Mouse (Mus musculus): ENCODE results near the gene Gpx7. TPM values are rescaled to one million over a fixed set of nuclear protein-coding genes. Genes with fewer than 3 reads are reported as not detected.

The Gpx7 gene
- polyA plus RNA-seq, 1 experiment from 2014 or later = 34.5 TPM

- Histone ChIP-seq H3K9me3 (ENCODE audit: control insufficient read depth, low read length) (no peaks in the 10 kb centered on the region), H3K9ac (ENCODE audit: low read length) (no peak overlapping the region), H3K36me3 (ENCODE audit: control insufficient read depth, insufficient read depth, low read length) (no peaks in the 10 kb centered on the region), H3K4me1 (replicated peaks; ENCODE audit: control insufficient read depth, insufficient read depth) (no peaks in the 10 kb centered on the region), H3K27me3 (ENCODE audit: control insufficient read depth, insufficient read depth, low read length) (no peaks in the 10 kb centered on the region), H3K27ac (replicated peaks) (no peak overlapping the region), H3K4me3 (ENCODE audit: low read depth, low read length) (no peak overlapping the region), H3K4me2 (replicated peaks; ENCODE audit: low read depth) (no peak overlapping the region)
- DNase-seq (ENCODE audit: low spot score) = no peak
- no peak for ATAC-seq (ENCODE audit: low FRiP score, low TSS enrichment)
- WGBS = 93% methylated on average over 3 of the region's 3 CpGs
- TF ChIP-seq EP300 (optimal IDR thresholded peaks at IDR 0.05) (no peak), CTCF (IDR thresholded peaks at IDR 0.05; ENCODE audit: low read depth) (no peak)
These were observed 28.0 kb upstream of the Gpx7 start for GRCm38 (mm10) chr4:108434781-108435180.

DNA sequence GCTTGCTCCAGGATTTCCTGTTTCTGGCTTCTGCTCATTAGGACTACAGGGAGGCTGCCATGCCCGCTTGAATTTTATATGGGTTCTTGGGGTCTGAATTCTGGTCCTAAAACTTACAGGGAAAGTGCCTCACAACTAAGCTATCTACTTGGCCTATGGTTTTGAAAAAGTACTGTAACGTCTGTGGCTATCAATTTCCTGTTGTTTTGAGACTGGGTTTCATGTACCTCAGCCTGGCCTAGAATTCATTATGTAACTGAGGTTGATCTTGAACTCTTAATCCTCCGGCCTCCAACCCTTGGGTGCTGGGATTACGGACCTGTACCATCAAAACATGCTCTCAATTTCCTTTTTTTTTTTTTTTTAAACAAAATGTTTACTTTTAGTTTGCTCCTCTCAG lies 27.5 kb upstream of the Gpx7 start:
- WGBS = 82% methylated on average over 4 of the region's 4 CpGs
- DNase-seq (ENCODE audit: low spot score) = no peak
- no peak overlapping the region for H3K27ac ChIP-seq (replicated peaks)

DNA sequence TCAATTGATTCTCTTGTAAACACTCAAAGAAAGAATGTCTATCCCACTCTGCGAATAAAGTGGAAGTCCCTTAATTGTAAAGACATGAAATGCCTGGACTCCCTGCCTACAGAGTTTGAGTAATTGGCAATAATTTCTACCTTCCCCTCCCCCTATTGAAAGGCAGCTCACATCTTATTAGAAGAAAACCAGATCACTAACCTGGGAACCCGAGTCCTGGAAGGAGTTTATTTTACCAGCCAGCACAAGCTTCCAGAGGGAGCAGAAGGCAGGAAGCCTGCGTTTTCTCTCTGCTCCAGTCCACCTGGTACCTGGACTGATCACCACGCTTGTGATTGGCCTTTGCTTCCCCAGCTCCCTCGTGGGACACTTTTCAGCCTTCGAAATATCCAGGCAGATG lies 26.6 kb upstream of the Gpx7 start:
- WGBS = 17% methylated on average over 6 of the region's 6 CpGs
- no peak overlapping the region for H3K4me3 ChIP-seq (ENCODE audit: low read depth, low read length)

More for the DNA sequence above, 27.5 kb upstream of the Gpx7 start:
- H3K9ac ChIP-seq (ENCODE audit: low read length) = no peak overlapping the region
- TF ChIP-seq CTCF (IDR thresholded peaks at IDR 0.05; ENCODE audit: low read depth) (no peak), EP300 (optimal IDR thresholded peaks at IDR 0.05) (no peak)
- H3K4me1 ChIP-seq (replicated peaks; ENCODE audit: control insufficient read depth, insufficient read depth) = no peaks in the 10 kb centered on the region
- no peaks in the 10 kb centered on the region for H3K9me3 ChIP-seq (ENCODE audit: control insufficient read depth, low read length)
- ATAC-seq (ENCODE audit: low FRiP score, low TSS enrichment) = no peak
- H3K4me2 ChIP-seq (replicated peaks; ENCODE audit: low read depth) = no peak overlapping the region
- no peaks in the 10 kb centered on the region for H3K36me3 ChIP-seq (ENCODE audit: control insufficient read depth, insufficient read depth, low read length)
- no peaks in the 10 kb centered on the region for H3K27me3 ChIP-seq (ENCODE audit: control insufficient read depth, insufficient read depth, low read length)
- no peak overlapping the region for H3K4me3 ChIP-seq (ENCODE audit: low read depth, low read length)

DNA sequence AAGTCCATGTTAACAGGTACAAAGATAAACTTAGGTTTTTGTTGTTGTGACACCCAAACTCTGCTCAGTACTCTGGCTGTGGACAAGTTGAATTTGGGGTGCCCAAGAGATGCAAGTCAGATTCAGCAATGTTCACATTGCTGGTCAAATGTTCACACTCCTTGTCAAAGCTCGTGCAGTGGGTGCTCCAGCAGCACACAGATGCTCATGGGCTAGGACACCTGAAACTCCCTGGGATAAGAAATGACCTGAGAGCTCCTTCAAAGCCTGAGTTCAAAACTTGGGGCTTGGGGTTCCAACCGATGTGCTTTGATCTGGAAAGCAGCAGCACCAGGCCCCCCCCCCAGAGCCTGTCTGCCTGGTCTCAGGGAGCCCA lies 24.8 kb upstream of the Gpx7 start:
- WGBS = 50% methylated on average over 2 of the region's 2 CpGs
- no peaks in the 10 kb centered on the region for H3K4me1 ChIP-seq (replicated peaks; ENCODE audit: control insufficient read depth, insufficient read depth)
- no peaks in the 10 kb centered on the region for H3K36me3 ChIP-seq (ENCODE audit: control insufficient read depth, insufficient read depth, low read length)
- no peaks in the 10 kb centered on the region for H3K9me3 ChIP-seq (ENCODE audit: control insufficient read depth, low read length)
- no peak overlapping the region for H3K4me3 ChIP-seq (ENCODE audit: low read depth, low read length)
- no peak overlapping the region for H3K4me2 ChIP-seq (replicated peaks; ENCODE audit: low read depth)
- no peak overlapping the region for H3K9ac ChIP-seq (ENCODE audit: low read length)
- no peak for DNase-seq (ENCODE audit: low spot score)
- no peaks in the 10 kb centered on the region for H3K27me3 ChIP-seq (ENCODE audit: control insufficient read depth, insufficient read depth, low read length)
- H3K27ac ChIP-seq (replicated peaks) = no peak overlapping the region
- no peak for ATAC-seq (ENCODE audit: low FRiP score, low TSS enrichment)
- TF ChIP-seq CTCF (IDR thresholded peaks at IDR 0.05; ENCODE audit: low read depth) (no peak), EP300 (optimal IDR thresholded peaks at IDR 0.05) (no peak)

More for the DNA sequence above, 26.6 kb upstream of the Gpx7 start:
- Histone ChIP-seq H3K36me3 (ENCODE audit: control insufficient read depth, insufficient read depth, low read length) (no peaks in the 10 kb centered on the region), H3K27ac (replicated peaks) (no peak overlapping the region), H3K4me2 (replicated peaks; ENCODE audit: low read depth) (no peak overlapping the region), H3K9me3 (ENCODE audit: control insufficient read depth, low read length) (no peaks in the 10 kb centered on the region), H3K27me3 (ENCODE audit: control insufficient read depth, insufficient read depth, low read length) (no peaks in the 10 kb centered on the region), H3K4me1 (replicated peaks; ENCODE audit: control insufficient read depth, insufficient read depth) (no peaks in the 10 kb centered on the region), H3K9ac (ENCODE audit: low read length) (no peak overlapping the region)
- TF ChIP-seq EP300 (optimal IDR thresholded peaks at IDR 0.05) (no peak), CTCF (IDR thresholded peaks at IDR 0.05; ENCODE audit: low read depth) (no peak)
- no peak for ATAC-seq (ENCODE audit: low FRiP score, low TSS enrichment)
- DNase-seq (ENCODE audit: low spot score) = no peak

DNA sequence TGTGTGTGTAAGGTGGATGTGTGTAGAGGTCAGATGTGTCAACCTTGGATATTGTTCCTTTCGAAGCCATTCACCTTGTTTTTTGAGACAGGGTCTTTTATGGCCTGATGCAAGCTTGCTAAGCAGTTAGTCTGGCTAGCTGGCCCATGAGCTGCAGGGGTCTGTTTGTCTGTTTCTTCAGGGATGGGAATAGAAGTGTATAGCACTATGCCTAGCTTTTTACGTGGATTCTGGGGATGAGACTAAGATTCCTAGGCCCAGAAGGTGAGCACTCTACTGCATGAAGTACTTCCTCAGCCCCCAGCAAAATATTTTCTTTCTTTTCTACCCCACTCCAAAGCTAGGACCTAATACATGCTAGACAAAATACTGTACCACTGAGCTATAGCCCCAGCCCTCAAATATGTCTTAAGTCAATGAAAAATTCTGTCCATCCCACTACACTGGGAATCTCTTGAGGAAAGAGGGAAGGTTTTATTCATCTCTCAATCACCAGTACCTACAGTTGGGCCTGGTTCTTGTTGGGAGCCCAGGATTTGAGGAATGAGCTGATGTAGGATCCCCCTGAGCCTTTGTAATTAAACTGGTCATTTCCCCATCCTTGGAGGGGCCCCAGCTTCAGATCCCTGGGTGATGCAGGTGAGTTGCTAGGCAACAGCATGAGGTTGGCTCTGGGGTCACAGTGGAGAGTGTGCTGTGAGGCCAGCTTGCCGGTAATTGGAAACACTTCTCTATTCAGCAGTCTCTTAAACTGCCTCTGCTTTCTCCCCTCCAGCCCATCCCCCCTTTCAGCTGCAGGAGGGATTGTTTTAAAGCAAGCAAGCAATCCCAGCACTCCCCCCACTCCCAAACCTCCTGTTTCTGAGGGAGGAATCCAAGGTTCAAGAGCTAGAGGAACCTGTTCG lies 24.1 kb upstream of the Gpx7 start:
- no peak for ATAC-seq (ENCODE audit: low FRiP score, low TSS enrichment)
- no peak overlapping the region for H3K27ac ChIP-seq (replicated peaks)
- H3K4me1 ChIP-seq (replicated peaks; ENCODE audit: control insufficient read depth, insufficient read depth) = no peaks in the 10 kb centered on the region
- no peaks in the 10 kb centered on the region for H3K36me3 ChIP-seq (ENCODE audit: control insufficient read depth, insufficient read depth, low read length)
- no peak overlapping the region for H3K4me3 ChIP-seq (ENCODE audit: low read depth, low read length)
- no peak for DNase-seq (ENCODE audit: low spot score)
- no peaks in the 10 kb centered on the region for H3K9me3 ChIP-seq (ENCODE audit: control insufficient read depth, low read length)
- no peaks in the 10 kb centered on the region for H3K27me3 ChIP-seq (ENCODE audit: control insufficient read depth, insufficient read depth, low read length)
- TF ChIP-seq EP300 (optimal IDR thresholded peaks at IDR 0.05) (no peak), CTCF (IDR thresholded peaks at IDR 0.05; ENCODE audit: low read depth) (no peak)
- H3K4me2 ChIP-seq (replicated peaks; ENCODE audit: low read depth) = no peak overlapping the region
- H3K9ac ChIP-seq (ENCODE audit: low read length) = no peak overlapping the region
- 66% methylated on average over 4 of the region's 4 CpGs for WGBS

DNA sequence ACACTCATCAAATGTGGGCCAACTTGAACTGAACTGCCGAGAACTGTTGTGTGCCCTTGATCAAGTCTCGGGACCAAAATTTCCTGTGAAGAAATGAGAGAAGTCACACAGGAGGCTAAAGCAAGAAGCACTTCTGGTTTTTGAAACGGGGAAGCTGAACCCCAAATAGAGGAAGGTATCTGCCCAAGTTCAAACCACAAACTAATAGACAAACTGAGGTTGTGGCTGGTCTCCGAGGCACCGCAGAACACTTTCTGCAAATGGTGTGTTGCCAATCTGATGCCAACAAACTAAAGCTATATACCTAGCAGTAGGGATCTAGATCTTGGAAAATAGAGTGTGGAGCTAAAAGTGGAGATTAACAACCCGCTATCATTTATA lies 21.6 kb upstream of the Gpx7 start:
- 63% methylated on average over 6 of the region's 6 CpGs for WGBS
- Histone ChIP-seq H3K27ac (replicated peaks) (no peak overlapping the region), H3K9ac (ENCODE audit: low read length) (no peak overlapping the region), H3K4me1 (replicated peaks; ENCODE audit: control insufficient read depth, insufficient read depth) (no peaks in the 10 kb centered on the region), H3K4me2 (replicated peaks; ENCODE audit: low read depth) (no peak overlapping the region), H3K27me3 (ENCODE audit: control insufficient read depth, insufficient read depth, low read length) (no peaks in the 10 kb centered on the region), H3K4me3 (ENCODE audit: low read depth, low read length) (no peak overlapping the region), H3K36me3 (ENCODE audit: control insufficient read depth, insufficient read depth, low read length) (no peaks in the 10 kb centered on the region), H3K9me3 (ENCODE audit: control insufficient read depth, low read length) (no peaks in the 10 kb centered on the region)
- TF ChIP-seq CTCF (IDR thresholded peaks at IDR 0.05; ENCODE audit: low read depth) = no peak
- TF ChIP-seq EP300 (optimal IDR thresholded peaks at IDR 0.05) = no peak
- ATAC-seq (ENCODE audit: low FRiP score, low TSS enrichment) = no peak
- DNase-seq (ENCODE audit: low spot score) = no peak
